Mouse (Mus musculus) hindbrain, embryonic 12.5 days (tissue): ENCODE data around the gene Dhrs7c. TPM values are rescaled to one million over a fixed set of nuclear protein-coding genes. Genes with fewer than 3 reads are reported as not detected.

ENCODE experiments used
- ATAC-seq: fragments of 200-750 bp; cut with Nextera tagmentation; 2 replicates; pipeline ENCODE4 v1.8.0; 2017; ENCODE audit warnings: moderate TSS enrichment; ENCODE audit not compliant: low FRiP score
- H3K27ac ChIP-seq: fragments of 300-500 bp; sonication (generic); 2 replicates; pipeline ENCODE4 v1.5.1; 2016; ENCODE audit warnings: mild to moderate bottlenecking
- H3K27me3 ChIP-seq: fragments of 300-500 bp; sonication (generic); 2 replicates; pipeline ENCODE4 v1.6.1; 2016; ENCODE audit warnings: mild to moderate bottlenecking
- H3K36me3 ChIP-seq: fragments of 300-500 bp; sonication (generic); 2 replicates; pipeline ENCODE4 v1.6.1; 2016; ENCODE audit warnings: mild to moderate bottlenecking
- H3K4me1 ChIP-seq: fragments of 300-500 bp; sonication (generic); 2 replicates; pipeline ENCODE4 v1.6.1; 2016
- H3K4me2 ChIP-seq: fragments of 300-500 bp; sonication (generic); replicated peaks from 2 replicates; pipeline ENCODE4 v1.6.1; 2016; ENCODE audit warnings: mild to moderate bottlenecking
- H3K4me3 ChIP-seq: fragments of 300-500 bp; sonication (generic); 2 replicates; pipeline ENCODE4 v1.5.1; 2016; ENCODE audit warnings: mild to moderate bottlenecking
- H3K9ac ChIP-seq: fragments of 300-500 bp; sonication (generic); 2 replicates; pipeline ENCODE4 v1.6.1; 2016; ENCODE audit warnings: mild to moderate bottlenecking, moderate library complexity
- H3K9me3 ChIP-seq: fragments of 300-500 bp; sonication (generic); replicated peaks from 2 replicates; pipeline ENCODE4 v1.6.1; 2016; ENCODE audit warnings: mild to moderate bottlenecking
- WGBS: fragments of 180-500 bp; shearing (Covaris S2); methylation state at CpG from one replicate; pipeline ENCODE4 v1.1.7; 2016; 5-methylcytosine and 5-hydroxymethylcytosine counted together
- polyA plus RNA-seq: library from polyadenylated mRNA; unstranded; fragments of >200 nt; fragmentation: Nextera tagmentation; extraction: Ambion mirVana; gene quantifications from 2 replicates; pipeline ENCODE4 v1.2.1, GENCODE M21; 2016

Dhrs7c gene
- polyA plus RNA-seq, result 0.34 TPM in 1 of 2 replicates, not detected in the other

GRCm38 (mm10) chr11:67797931-67798330, at the start of gene Dhrs7c:
Dhrs7c (plus strand) TSS chr11:67798187.
- H3K36me3 ChIP-seq, result no peaks in the 10 kb centered on the region
- H3K4me3 ChIP-seq, result no peak within 1 kb of the TSS
- H3K27ac ChIP-seq, result no peak within 1 kb of the TSS
- H3K4me2 ChIP-seq, result no peak within 1 kb of the TSS
- 87% methylated on average over 7 of the region's 7 CpGs for WGBS
- no peaks in the 10 kb centered on the region for H3K27me3 ChIP-seq
- H3K9me3 ChIP-seq, result no peaks in the 10 kb centered on the region
- ATAC-seq, result no peak
- no peak within 1 kb of the TSS for H3K9ac ChIP-seq
- H3K4me1 ChIP-seq, result no peaks in the 10 kb centered on the region

GRCm38 (mm10) chr11:67756287-67756686, 41.7 kb upstream of the Dhrs7c start:
- H3K4me1 ChIP-seq, result no peaks in the 10 kb centered on the region
- no peak for ATAC-seq
- H3K9me3 ChIP-seq, result no peaks in the 10 kb centered on the region
- H3K36me3 ChIP-seq, result no peaks in the 10 kb centered on the region
- no peak overlapping the region for H3K4me3 ChIP-seq
- H3K27ac ChIP-seq, result no peak overlapping the region
- no peak overlapping the region for H3K9ac ChIP-seq
- WGBS, result 86% methylated on average over 1 of the region's 1 CpGs
- no peak overlapping the region for H3K4me2 ChIP-seq
- H3K27me3 ChIP-seq, result no peaks in the 10 kb centered on the region

- no peak for ATAC-seq
- Histone ChIP-seq H3K36me3 (no peaks in the 10 kb centered on the region), H3K9ac (no peak overlapping the region), H3K4me2 (no peak overlapping the region), H3K4me3 (no peak overlapping the region), H3K27me3 (no peaks in the 10 kb centered on the region), H3K27ac (no peak overlapping the region), H3K9me3 (no peaks in the 10 kb centered on the region), H3K4me1 (no peaks in the 10 kb centered on the region)
- WGBS, result 76% methylated on average over 15 of the region's 15 CpGs
Observed at GRCm38 (mm10) chr11:67757373-67758167, 40.4 kb upstream of the Dhrs7c start.

- no peak within 1 kb of the TSS for H3K27ac ChIP-seq
- no peaks in the 10 kb centered on the region for H3K36me3 ChIP-seq
- 84% methylated on average over 14 of the region's 14 CpGs for WGBS
- H3K4me3 ChIP-seq, result no peak within 1 kb of the TSS
- H3K9ac ChIP-seq, result no peak within 1 kb of the TSS
- no peaks in the 10 kb centered on the region for H3K9me3 ChIP-seq
- H3K4me1 ChIP-seq, result no peaks in the 10 kb centered on the region
- H3K27me3 ChIP-seq, result no peaks in the 10 kb centered on the region
- H3K4me2 ChIP-seq, result no peak within 1 kb of the TSS
- ATAC-seq, result no peak
Observed at GRCm38 (mm10) chr11:67771053-67771452, 26.9 kb upstream of the Dhrs7c start, which contains the start of gene Glp2r. Glp2r (minus strand) TSS chr11:67771153.

GRCm38 (mm10) chr11:67771691-67772090, 26.3 kb upstream of the Dhrs7c start:
- no peaks in the 10 kb centered on the region for H3K4me1 ChIP-seq
- H3K4me2 ChIP-seq, result no peak overlapping the region
- H3K27ac ChIP-seq, result no peak overlapping the region
- ATAC-seq, result no peak
- H3K9me3 ChIP-seq, result no peaks in the 10 kb centered on the region
- no peak overlapping the region for H3K9ac ChIP-seq
- H3K27me3 ChIP-seq, result no peaks in the 10 kb centered on the region
- 85% methylated on average over 2 of the region's 2 CpGs for WGBS
- no peak overlapping the region for H3K4me3 ChIP-seq
- no peaks in the 10 kb centered on the region for H3K36me3 ChIP-seq

GRCm38 (mm10) chr11:67772577-67772976, 25.4 kb upstream of the Dhrs7c start:
- ATAC-seq, result no peak
- 28% methylated on average over 7 of the region's 8 CpGs for WGBS
- no peak overlapping the region for H3K9ac ChIP-seq

GRCm38 (mm10) chr11:67774379-67774778, 23.6 kb upstream of the Dhrs7c start, which contains the start of gene Gsg1l2:
Gsg1l2 (plus strand) TSS chr11:67774608.
- Histone ChIP-seq H3K27me3 (no peaks in the 10 kb centered on the region), H3K9me3 (no peaks in the 10 kb centered on the region), H3K4me2 (no peak within 1 kb of the TSS), H3K9ac (no peak within 1 kb of the TSS), H3K36me3 (no peaks in the 10 kb centered on the region), H3K4me3 (no peak within 1 kb of the TSS), H3K4me1 (no peaks in the 10 kb centered on the region), H3K27ac (no peak within 1 kb of the TSS)
- WGBS, result 78% methylated on average over 12 of the region's 12 CpGs
- no peak for ATAC-seq

More at GRCm38 (mm10) chr11:67772577-67772976, 25.4 kb upstream of the Dhrs7c start:
- Histone ChIP-seq H3K4me1 (no peaks in the 10 kb centered on the region), H3K4me2 (no peak overlapping the region), H3K4me3 (no peak overlapping the region), H3K27ac (no peak overlapping the region), H3K9me3 (no peaks in the 10 kb centered on the region), H3K36me3 (no peaks in the 10 kb centered on the region), H3K27me3 (no peaks in the 10 kb centered on the region)

GRCm38 (mm10) chr11:67790182-67790581, 7.8 kb upstream of the Dhrs7c start:
- ATAC-seq, result no peak
- H3K27ac ChIP-seq, result no peak overlapping the region
- H3K27me3 ChIP-seq, result no peaks in the 10 kb centered on the region
- no peaks in the 10 kb centered on the region for H3K4me1 ChIP-seq
- no peak overlapping the region for H3K4me2 ChIP-seq
- H3K9ac ChIP-seq, result no peak overlapping the region
- no peaks in the 10 kb centered on the region for H3K9me3 ChIP-seq
- 87% methylated on average over 11 of the region's 11 CpGs for WGBS
- H3K36me3 ChIP-seq, result no peaks in the 10 kb centered on the region
- H3K4me3 ChIP-seq, result no peak overlapping the region

- Histone ChIP-seq H3K4me3 (no peak overlapping the region), H3K9me3 (no peaks in the 10 kb centered on the region), H3K9ac (no peak overlapping the region), H3K27me3 (no peaks in the 10 kb centered on the region), H3K27ac (no peak overlapping the region), H3K4me2 (no peak overlapping the region), H3K36me3 (no peaks in the 10 kb centered on the region), H3K4me1 (no peaks in the 10 kb centered on the region)
- ATAC-seq, result no peak
Observed at GRCm38 (mm10) chr11:67800130-67800723, 2.2 kb downstream of the Dhrs7c start.

GRCm38 (mm10) chr11:67801169-67801568, 3.2 kb downstream of the Dhrs7c start:
- H3K27me3 ChIP-seq, result no peaks in the 10 kb centered on the region
- H3K27ac ChIP-seq, result no peak overlapping the region
- 82% methylated on average over 8 of the region's 8 CpGs for WGBS
- H3K9me3 ChIP-seq, result no peaks in the 10 kb centered on the region
- H3K9ac ChIP-seq, result no peak overlapping the region
- ATAC-seq, result no peak
- no peak overlapping the region for H3K4me3 ChIP-seq
- H3K4me1 ChIP-seq, result no peaks in the 10 kb centered on the region
- no peaks in the 10 kb centered on the region for H3K36me3 ChIP-seq
- no peak overlapping the region for H3K4me2 ChIP-seq

- H3K4me3 ChIP-seq, result no peak overlapping the region
- no peaks in the 10 kb centered on the region for H3K36me3 ChIP-seq
- no peaks in the 10 kb centered on the region for H3K4me1 ChIP-seq
- ATAC-seq, result no peak
- H3K27me3 ChIP-seq, result no peaks in the 10 kb centered on the region
- H3K9me3 ChIP-seq, result no peaks in the 10 kb centered on the region
- H3K27ac ChIP-seq, result no peak overlapping the region
- H3K9ac ChIP-seq, result no peak overlapping the region
- WGBS, result 93% methylated on average over 1 of the region's 1 CpGs
- no peak overlapping the region for H3K4me2 ChIP-seq
Observed at GRCm38 (mm10) chr11:67805538-67805937, 7.6 kb downstream of the Dhrs7c start.

- Histone ChIP-seq H3K4me2 (no peak overlapping the region), H3K9me3 (no peaks in the 10 kb centered on the region), H3K27ac (no peak overlapping the region), H3K27me3 (no peaks in the 10 kb centered on the region), H3K9ac (no peak overlapping the region), H3K4me1 (no peaks in the 10 kb centered on the region), H3K4me3 (no peak overlapping the region), H3K36me3 (no peaks in the 10 kb centered on the region)
- ATAC-seq, result no peak
- WGBS, result 84% methylated on average over 11 of the region's 11 CpGs
Observed at GRCm38 (mm10) chr11:67806832-67807597, 9.0 kb downstream of the Dhrs7c start.
